Mouse (Mus musculus) CH12.LX (cell line): Measurements from ENCODE around the gene Rpl18a. TPM values are rescaled to one million over a fixed set of nuclear protein-coding genes. Genes with fewer than 3 reads are reported as not detected.

Experiments used
- DNase-seq: peaks from one replicate; pipeline ENCODE4 v3.0.0-alpha.2; 2013; ENCODE audit errors: extremely low read depth
- H3K27ac ChIP-seq: 2 replicates; pipeline ENCODE4 v1.5.1; 2012; ENCODE audit warnings: low read depth, mild to moderate bottlenecking, control low read depth, moderate library complexity; ENCODE audit not compliant: insufficient read depth
- H3K27me3 ChIP-seq: replicated peaks from 2 replicates; pipeline ENCODE3; 2012; ENCODE audit warnings: inconsistent platforms
- H3K36me3 ChIP-seq, 2 experiments: replicated peaks in 1 of 2; 2 replicates each; pipeline versions ENCODE3 to v1.6.1; 2012; ENCODE audit warnings: inconsistent platforms in 1 of 2, low read length in 1 of 2, mild to moderate bottlenecking in 1 of 2, mixed read lengths in 1 of 2, moderate library complexity in 1 of 2; ENCODE audit not compliant: control insufficient read depth in 1 of 2, insufficient read depth in 1 of 2
- H3K4me1 ChIP-seq, 2 experiments: 2 replicates each; pipeline ENCODE4 v1.6.1; 2012; ENCODE audit warnings: inconsistent platforms in 1 of 2, moderate library complexity in 1 of 2; ENCODE audit not compliant: insufficient read depth in 2 of 2, control insufficient read depth in 1 of 2
- H3K4me2 ChIP-seq: 2 replicates; pipeline ENCODE4 v1.6.1; 2012; ENCODE audit warnings: low read depth, mild to moderate bottlenecking, control low read depth; ENCODE audit not compliant: poor library complexity, insufficient read depth, severe bottlenecking
- H3K4me3 ChIP-seq, 3 experiments: fragments of 150-350 bp in 1 of 3; sonication (generic) in 1 of 3; replicated peaks in 1 of 3; 2 replicates each; pipeline versions ENCODE3 to v1.5.1; 2011 to 2012; ENCODE audit warnings: low read depth in 2 of 3, low read length in 2 of 3, mild to moderate bottlenecking in 2 of 3, moderate library complexity in 2 of 3, control low read depth in 1 of 3, improper control_type of control experiment in 1 of 3, inconsistent platforms in 1 of 3, mixed read lengths in 1 of 3; ENCODE audit not compliant: poor library complexity in 1 of 3
- H3K79me2 ChIP-seq: replicated peaks from 2 replicates; pipeline ENCODE4 v1.6.1; 2012; ENCODE audit warnings: mild to moderate bottlenecking, moderate library complexity; ENCODE audit not compliant: control insufficient read depth, poor library complexity, insufficient read depth, severe bottlenecking; ENCODE audit errors: extremely low read depth
- H3K9ac ChIP-seq: 2 replicates; pipeline ENCODE4 v1.6.1; 2012; ENCODE audit warnings: low read depth, mild to moderate bottlenecking, control low read depth, moderate library complexity; ENCODE audit not compliant: insufficient read depth
- H3K9me3 ChIP-seq: replicated peaks from 2 replicates; pipeline ENCODE3; 2012; ENCODE audit warnings: low read length, inconsistent platforms, mixed read lengths
- BHLHE40 ChIP-seq: IDR thresholded peaks from 2 replicates; pipeline ENCODE4 v1.6.1; 2011; ENCODE audit warnings: mild to moderate bottlenecking, low read depth, low read length, improper control_type of control experiment
- CHD2 ChIP-seq: IDR thresholded peaks from 2 replicates; pipeline ENCODE4 v1.6.1; 2011; ENCODE audit warnings: low read length, improper control_type of control experiment
- CTCF ChIP-seq, 2 experiments: IDR thresholded peaks in 1 of 2; conservative IDR thresholded peaks in 1 of 2; 2 replicates each; pipeline ENCODE4 v1.5.1; 2011 to 2012; ENCODE audit warnings: low read depth in 2 of 2, low read length in 2 of 2, improper control_type of control experiment in 1 of 2, inconsistent platforms in 1 of 2, mild to moderate bottlenecking in 1 of 2, moderate library complexity in 1 of 2
- E2F4 ChIP-seq: IDR thresholded peaks from 2 replicates; pipeline ENCODE4 v1.6.1; 2011; ENCODE audit warnings: low read depth, low read length, improper control_type of control experiment; ENCODE audit not compliant: insufficient replicate concordance
- ELF1 ChIP-seq: IDR thresholded peaks from 2 replicates; pipeline ENCODE4 v1.6.1; 2014; ENCODE audit warnings: low read depth, mild to moderate bottlenecking, inconsistent platforms, low read length, improper control_type of control experiment
- ETS1 ChIP-seq: conservative IDR thresholded peaks from 2 replicates; pipeline ENCODE4 v1.6.1; 2012; ENCODE audit warnings: low read depth, mild to moderate bottlenecking, inconsistent platforms, low read length, improper control_type of control experiment, moderate library complexity
- GABPA ChIP-seq: IDR thresholded peaks from 2 replicates; pipeline ENCODE4 v1.6.1; 2012; ENCODE audit warnings: low read depth, low read length, improper control_type of control experiment, inconsistent platforms; ENCODE audit not compliant: insufficient replicate concordance
- HCFC1 ChIP-seq: IDR thresholded peaks from 2 replicates; pipeline ENCODE4 v1.6.1; 2012; ENCODE audit warnings: low read depth, mild to moderate bottlenecking, inconsistent platforms, low read length, improper control_type of control experiment
- JUN ChIP-seq: IDR thresholded peaks from 2 replicates; pipeline ENCODE4 v1.6.1; 2011; ENCODE audit warnings: low read depth, mild to moderate bottlenecking, low read length, improper control_type of control experiment, moderate library complexity; ENCODE audit not compliant: insufficient read depth
- JUND ChIP-seq: conservative IDR thresholded peaks from 2 replicates; pipeline ENCODE4 v1.6.1; 2011; ENCODE audit warnings: low read depth, low read length, improper control_type of control experiment
- MAFK ChIP-seq: IDR thresholded peaks from 2 replicates; pipeline ENCODE4 v1.6.1; 2011; ENCODE audit warnings: low read length, improper control_type of control experiment; ENCODE audit not compliant: insufficient replicate concordance
- MAZ ChIP-seq: IDR thresholded peaks from 2 replicates; pipeline ENCODE4 v1.6.1; 2012; ENCODE audit warnings: low read depth, mild to moderate bottlenecking, inconsistent platforms, low read length, improper control_type of control experiment, moderate library complexity
- MEF2A ChIP-seq: IDR thresholded peaks from 2 replicates; pipeline ENCODE4 v1.6.1; 2014; ENCODE audit warnings: low read depth, mild to moderate bottlenecking, inconsistent platforms, low read length, improper control_type of control experiment, borderline replicate concordance
- MXI1 ChIP-seq: IDR thresholded peaks from 2 replicates; pipeline ENCODE4 v1.6.1; 2011; ENCODE audit warnings: mild to moderate bottlenecking, low read depth, low read length, improper control_type of control experiment
- MYC ChIP-seq: IDR thresholded peaks from 2 replicates; pipeline ENCODE4 v1.6.1; 2011; ENCODE audit warnings: low read depth, mild to moderate bottlenecking, improper control_type of control experiment, low read length
- NELFE ChIP-seq: IDR thresholded peaks from 2 replicates; pipeline ENCODE4 v1.6.1; 2011; ENCODE audit warnings: low read depth, low read length, improper control_type of control experiment
- PAX5 ChIP-seq: IDR thresholded peaks from 2 replicates; pipeline ENCODE4 v1.6.1; 2012; ENCODE audit warnings: low read length, inconsistent platforms, mixed read lengths
- POLR2A ChIP-seq: IDR thresholded peaks from 2 replicates; pipeline ENCODE4 v1.6.1; 2011; ENCODE audit warnings: low read depth, mild to moderate bottlenecking, improper control_type of control experiment, low read length
- POLR2AphosphoS2 ChIP-seq: IDR thresholded peaks from 2 replicates; pipeline ENCODE4 v1.6.1; 2011; ENCODE audit warnings: low read depth, low read length, improper control_type of control experiment
- RAD21 ChIP-seq: IDR thresholded peaks from 2 replicates; pipeline ENCODE4 v1.6.1; 2011; ENCODE audit warnings: low read depth, mild to moderate bottlenecking, low read length, improper control_type of control experiment, moderate library complexity
- RCOR1 ChIP-seq: conservative IDR thresholded peaks from 2 replicates; pipeline ENCODE4 v1.6.1; 2012; ENCODE audit warnings: low read depth, mild to moderate bottlenecking, inconsistent platforms, low read length, improper control_type of control experiment
- SIN3A ChIP-seq: IDR thresholded peaks from 2 replicates; pipeline ENCODE4 v1.6.1; 2012; ENCODE audit warnings: low read length, improper control_type of control experiment, inconsistent platforms
- SMC3 ChIP-seq: IDR thresholded peaks from 2 replicates; pipeline ENCODE4 v1.6.1; 2011; ENCODE audit warnings: low read depth, low read length, improper control_type of control experiment
- TCF12 ChIP-seq: IDR thresholded peaks from 2 replicates; pipeline ENCODE4 v1.6.1; 2014; ENCODE audit warnings: low read depth, mild to moderate bottlenecking, inconsistent platforms, low read length, improper control_type of control experiment
- ZC3H11A ChIP-seq: IDR thresholded peaks from 2 replicates; pipeline ENCODE4 v1.6.1; 2012; ENCODE audit warnings: low read depth, mild to moderate bottlenecking, inconsistent platforms, low read length, improper control_type of control experiment
- ZMIZ1 ChIP-seq: IDR thresholded peaks from 2 replicates; pipeline ENCODE4 v1.6.1; 2012; ENCODE audit warnings: low read depth, mild to moderate bottlenecking, inconsistent platforms, low read length, improper control_type of control experiment
- ZNF384 ChIP-seq: IDR thresholded peaks from 2 replicates; pipeline ENCODE4 v1.6.1; 2012; ENCODE audit warnings: low read depth, low read length, improper control_type of control experiment, inconsistent platforms
- dilution Hi-C: fragments of 300-500 bp; cut with MboI; formaldehyde crosslinking; loops from 2 replicates; pipeline ENCODE4 v1.14.3; 2020; ENCODE audit warnings: low sequenced_read_pairs; ENCODE audit not compliant: extremely low pct_unique_long_range_greater_than_20kb, extremely low pct_ligation_motif_present
- in situ Hi-C: fragments of 300-500 bp; cut with MboI; formaldehyde crosslinking; loops from 3 replicates; pipeline ENCODE4 v1.14.3; 2019; ENCODE audit warnings: low sequenced_read_pairs, low pct_ligation_motif_present, low pct_unique_long_range_greater_than_20kb, mixed read lengths
- polyA plus RNA-seq: library from polyadenylated mRNA; unstranded; fragments of >175 nt; gene quantifications from 2 replicates; pipeline ENCODE4 v1.2.1, GENCODE M21; 2012; ENCODE audit warnings: low read depth; ENCODE audit not compliant: insufficient read length
- total RNA-seq, 2 experiments: library from RNA; depleted of rRNA; stranded (reverse); fragments of 300-350 nt in 1 of 2; fragments of >200 nt in 1 of 2; gene quantifications; 2 replicates each; pipeline ENCODE4 v1.2.3; 2012 to 2014

Gene Rpl18a
- total and polyA plus RNA-seq, 3 experiments = 2,035 to 5,917 (median 3,837) TPM

DNA sequence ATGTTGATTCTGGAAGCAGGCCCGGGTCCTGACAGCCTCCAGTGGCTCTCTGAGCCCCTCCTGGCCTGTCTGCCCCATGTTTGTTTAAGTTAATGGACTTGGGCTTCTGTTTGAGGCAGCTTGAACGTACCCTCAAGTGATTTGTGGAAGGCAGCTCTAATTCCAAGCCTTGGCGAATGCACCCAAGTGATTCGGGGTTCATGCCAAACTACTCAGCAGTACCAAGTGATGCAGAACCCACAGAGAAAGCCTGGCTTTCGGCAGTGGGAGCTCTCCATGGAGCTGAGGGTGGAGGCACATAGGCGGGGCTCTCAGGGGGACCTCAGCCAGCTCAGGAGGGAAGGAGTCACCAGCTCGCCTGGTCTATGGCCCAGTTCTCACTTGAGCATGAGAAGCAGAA is 37.6 kb upstream of the Rpl18a start:
- no peaks in the 10 kb centered on the region for H3K9me3 ChIP-seq
- dilution Hi-C loops (no loop called here), in situ Hi-C loops (no loop called here)
- no peaks in the 10 kb centered on the region for H3K79me2 ChIP-seq
- no peaks in the 10 kb centered on the region for H3K4me1 ChIP-seq
- no peaks in the 10 kb centered on the region for H3K36me3 ChIP-seq
- H3K4me3 ChIP-seq = no peak overlapping the region
- H3K27me3 ChIP-seq = peaks cover 25% of the 10 kb centered on the region
- H3K9ac ChIP-seq = no peak overlapping the region
- H3K4me2 ChIP-seq = no peak overlapping the region
- H3K27ac ChIP-seq = no peak overlapping the region
- no peak for TF ChIP-seq MYC
- TF ChIP-seq CTCF (conservative IDR thresholded peaks at IDR 0.05 in 1 of 2, IDR thresholded peaks at IDR 0.05 in 1 of 2; ENCODE audit: low read depth in 2 of 2, low read length in 2 of 2) = no peak
- TF ChIP-seq SMC3 = no peak
- TF ChIP-seq ZMIZ1 = no peak
- TF ChIP-seq ZNF384 = no peak
- TF ChIP-seq MEF2A = no peak
- no peak for TF ChIP-seq E2F4
- TF ChIP-seq ETS1 = no peak
- TF ChIP-seq NELFE = no peak
- no peak for TF ChIP-seq MAZ
- DNase-seq = no peak

GRCm38 (mm10) chr8:70933036-70933435 is 35.8 kb upstream of the Rpl18a start:
- H3K4me1 ChIP-seq = no peaks in the 10 kb centered on the region
- dilution Hi-C loops (no loop called here), in situ Hi-C loops (no loop called here)
- no peak overlapping the region for H3K27ac ChIP-seq
- TF ChIP-seq ZC3H11A = no peak
- no peaks in the 10 kb centered on the region for H3K79me2 ChIP-seq
- no peaks in the 10 kb centered on the region for H3K9me3 ChIP-seq
- peaks cover 21% of the 10 kb centered on the region for H3K27me3 ChIP-seq
- no peak overlapping the region for H3K9ac ChIP-seq
- no peak for DNase-seq
- no peak overlapping the region for H3K4me2 ChIP-seq
- no peaks in the 10 kb centered on the region for H3K36me3 ChIP-seq
- no peak overlapping the region for H3K4me3 ChIP-seq

DNA sequence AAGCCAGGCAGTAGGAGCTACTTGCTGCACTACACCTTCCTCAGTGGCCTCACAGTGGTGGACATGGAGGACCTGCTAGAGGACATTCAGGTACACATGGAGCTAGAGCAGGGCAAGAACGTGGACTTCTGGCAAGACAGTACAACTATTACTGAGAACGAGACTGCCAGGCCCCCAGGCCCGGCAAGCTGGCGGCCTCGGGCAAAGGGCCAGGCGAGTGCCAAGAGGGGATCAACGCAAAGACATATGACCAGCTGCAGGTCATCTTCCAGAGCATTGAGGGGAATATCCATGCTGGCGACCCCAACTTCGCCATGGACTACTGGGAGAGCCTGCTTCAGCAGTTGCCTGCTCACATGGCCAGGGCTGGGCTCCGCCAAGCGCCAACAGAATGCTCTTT is 34.5 kb upstream of the Rpl18a start:
- in situ Hi-C loops = no loop called here
- Histone ChIP-seq H3K4me1 (peaks cover 0 to under 1% of the 10 kb centered on the region in 2 experiments; a peak in 1 of 4 replicates), H3K79me2 (no peaks in the 10 kb centered on the region), H3K9me3 (no peaks in the 10 kb centered on the region), H3K27ac (no peak overlapping the region), H3K4me2 (no peak overlapping the region), H3K4me3 (no peak overlapping the region), H3K9ac (no peak overlapping the region), H3K36me3 (no peaks in the 10 kb centered on the region)
- no peak for DNase-seq
- dilution Hi-C loops = no loop called here
- TF ChIP-seq HCFC1 = no peak
- TF ChIP-seq ELF1 = no peak
- TF ChIP-seq CTCF (conservative IDR thresholded peaks at IDR 0.05 in 1 of 2, IDR thresholded peaks at IDR 0.05 in 1 of 2; ENCODE audit: low read depth in 2 of 2, low read length in 2 of 2) = no peak
- no peak for TF ChIP-seq POLR2A
- no peak for TF ChIP-seq ZC3H11A
- no peak for TF ChIP-seq JUND
- TF ChIP-seq BHLHE40 = no peak
- no peak for TF ChIP-seq RAD21
- no peak for TF ChIP-seq CHD2
- TF ChIP-seq RCOR1 = no peak
- no peak for TF ChIP-seq TCF12
- no peak for TF ChIP-seq MAFK
- TF ChIP-seq SIN3A = no peak
- no peak for TF ChIP-seq POLR2AphosphoS2
- no peak for TF ChIP-seq MEF2A
- TF ChIP-seq MXI1 = no peak
- no peak for TF ChIP-seq PAX5
- no peak for TF ChIP-seq ZMIZ1
- no peak for TF ChIP-seq JUN
- TF ChIP-seq GABPA = no peak
- TF ChIP-seq, all 38 proteins: peak for 0
- peaks cover 12% of the 10 kb centered on the region for H3K27me3 ChIP-seq
